Mouse (Mus musculus) ES-Bruce4 (cell line): ENCODE measurements around the gene Cd6.

Experiments
- CTCF ChIP-seq: IDR thresholded peaks from one replicate; pipeline ENCODE4 v1.8.1; 2011; ENCODE audit warnings: low read depth, low read length
- EP300 ChIP-seq: IDR thresholded peaks from 2 replicates; pipeline ENCODE4 v1.6.1; 2011; ENCODE audit warnings: low read depth, low read length; ENCODE audit not compliant: insufficient read depth
- POLR2A ChIP-seq: IDR thresholded peaks from one replicate; pipeline ENCODE4 v1.8.1; 2011; ENCODE audit warnings: low read length; ENCODE audit not compliant: insufficient read depth

DNA sequence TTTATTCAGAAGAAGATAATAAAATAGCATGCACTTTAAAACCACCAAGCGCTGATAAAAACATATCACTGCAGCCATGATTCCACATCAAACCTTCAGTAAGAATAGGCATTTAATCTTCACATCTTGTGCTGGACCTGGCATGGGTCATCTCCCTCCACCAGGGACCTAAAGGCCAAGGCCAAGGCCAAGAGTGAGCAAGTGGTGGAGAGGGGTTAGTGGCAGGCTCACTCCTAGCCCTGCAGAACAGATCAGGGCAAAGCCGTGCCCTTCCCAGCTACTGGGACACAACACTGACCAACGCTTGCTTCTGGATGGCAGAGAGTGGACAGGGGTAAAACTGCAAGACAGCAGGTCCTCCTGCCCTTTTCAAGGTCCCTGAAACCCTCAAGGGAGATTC, 40.8 kb upstream of the Cd6 start:
- no peak for TF ChIP-seq POLR2A
- TF ChIP-seq CTCF, result no peak
- TF ChIP-seq EP300, result no peak
